Mouse (Mus musculus) forebrain, embryonic 11.5 days (tissue): ENCODE measurements around the gene Prkcb. TPM values are rescaled to one million over a fixed set of nuclear protein-coding genes. Genes with fewer than 3 reads are reported as not detected.

Experiments
- ATAC-seq: fragments of 200-750 bp; cut with Nextera tagmentation; replicated peaks from 2 replicates; pipeline ENCODE4 v1.8.0; 2017; ENCODE audit warnings: moderate TSS enrichment; ENCODE audit not compliant: low FRiP score
- DNase-seq: peaks from one replicate; pipeline ENCODE4 v3.0.0-alpha.2; 2017; ENCODE audit warnings: low spot score
- H3K27ac ChIP-seq: fragments of 300-500 bp; sonication (generic); 2 replicates; pipeline ENCODE4 v1.5.1; 2014; ENCODE audit warnings: low read depth, low read length
- H3K27me3 ChIP-seq: fragments of 300-500 bp; sonication (generic); 2 replicates; pipeline ENCODE4 v1.6.1; 2014; ENCODE audit warnings: mild to moderate bottlenecking, low read length, mixed read lengths; ENCODE audit not compliant: control insufficient read depth, insufficient read depth
- H3K36me3 ChIP-seq: fragments of 300-500 bp; sonication (generic); 2 replicates; pipeline ENCODE4 v1.6.1; 2014; ENCODE audit warnings: mild to moderate bottlenecking, low read length, moderate library complexity, mixed read lengths; ENCODE audit not compliant: control insufficient read depth, insufficient read depth
- H3K4me1 ChIP-seq: fragments of 300-500 bp; sonication (generic); replicated peaks from 2 replicates; pipeline ENCODE4 v1.6.1; 2014; ENCODE audit warnings: low read length, mixed read lengths; ENCODE audit not compliant: control insufficient read depth, insufficient read depth
- H3K4me2 ChIP-seq: fragments of 300-500 bp; sonication (generic); 2 replicates; pipeline ENCODE4 v1.6.1; 2014; ENCODE audit warnings: low read depth, mild to moderate bottlenecking, low read length, moderate library complexity, mixed read lengths; ENCODE audit not compliant: severe bottlenecking
- H3K4me3 ChIP-seq: fragments of 300-500 bp; sonication (generic); 2 replicates; pipeline ENCODE4 v1.5.1; 2014; ENCODE audit warnings: low read depth, low read length
- H3K9ac ChIP-seq: fragments of 300-500 bp; sonication (generic); 2 replicates; pipeline ENCODE4 v1.6.1; 2014; ENCODE audit warnings: low read length
- H3K9me3 ChIP-seq: fragments of 300-500 bp; sonication (generic); 2 replicates; pipeline ENCODE4 v1.6.1; 2016; ENCODE audit warnings: low read length, mixed read lengths; ENCODE audit not compliant: control insufficient read depth
- WGBS: fragments of 180-500 bp; shearing (Covaris S2); extraction: QIAGEN DNeasy Blood & Tissue Kit; methylation state at CpG from one replicate; pipeline ENCODE4 v1.1.7; 2014; 5-methylcytosine and 5-hydroxymethylcytosine counted together
- polyA plus RNA-seq: library from polyadenylated mRNA; unstranded; fragments of >200 nt; fragmentation: Nextera tagmentation; extraction: Ambion mirVana; gene quantifications from 2 replicates; pipeline ENCODE4 v1.2.1, GENCODE M21; 2014

The Prkcb gene
- polyA plus RNA-seq, 1 experiment from 2014 or later, result 10.0 TPM

DNA sequence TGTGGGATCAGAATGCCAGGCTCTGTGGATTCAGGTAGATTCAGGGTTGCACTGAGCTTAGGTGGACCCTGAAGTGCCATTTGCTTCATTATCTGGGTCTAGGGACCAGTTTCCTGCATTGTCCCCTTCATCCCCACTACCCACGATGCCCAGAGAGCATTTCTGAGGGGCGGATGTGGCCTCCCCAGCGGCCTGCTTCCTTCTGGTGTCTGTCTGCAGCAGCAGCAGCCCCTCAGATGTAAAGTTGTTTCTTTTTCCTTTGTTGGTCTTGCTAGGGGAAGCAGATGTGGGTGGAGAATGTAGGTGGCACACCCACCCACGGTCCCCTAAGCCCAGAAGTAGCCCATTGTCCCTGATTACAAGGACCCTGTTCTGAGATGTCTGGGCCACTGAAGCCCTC lies 99.3 kb downstream of the Prkcb start:
- ATAC-seq, result no peak
- whole genome bisulfite sequencing, result 80% methylated on average over 4 of the region's 4 CpGs
- no peak overlapping the region for H3K27ac ChIP-seq

DNA sequence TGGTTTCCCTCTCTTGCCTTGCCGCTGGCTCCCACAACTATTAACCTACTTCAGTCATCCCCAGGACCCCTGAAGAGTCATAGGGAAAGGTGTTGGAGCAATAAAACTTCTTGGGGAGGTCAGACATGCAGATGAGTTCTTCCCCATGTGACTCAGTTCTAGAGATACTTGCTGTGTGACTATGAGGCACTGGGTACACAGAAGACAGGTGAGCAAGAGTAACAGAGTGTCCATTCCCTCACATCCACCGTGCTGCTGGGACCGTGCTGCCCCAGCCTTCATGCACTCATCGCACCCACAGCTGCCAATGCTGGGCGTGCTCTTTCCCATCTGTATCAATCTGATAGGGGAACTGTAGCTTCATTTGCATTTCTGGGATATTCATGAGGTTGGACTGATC lies 100.3 kb downstream of the Prkcb start:
- no peak overlapping the region for H3K4me2 ChIP-seq
- ATAC-seq (no peak), DNase-seq (no peak)
- no peak overlapping the region for H3K4me3 ChIP-seq
- H3K4me1 ChIP-seq, result peaks cover 2% of the 10 kb centered on the region; the same call in 1 of the 2 replicates
- H3K9ac ChIP-seq, result no peak overlapping the region
- H3K9me3 ChIP-seq, result no peaks in the 10 kb centered on the region
- H3K27ac ChIP-seq, result no peak overlapping the region
- 75% methylated on average over 5 of the region's 5 CpGs for WGBS
- no peaks in the 10 kb centered on the region for H3K36me3 ChIP-seq
- H3K27me3 ChIP-seq, result no peaks in the 10 kb centered on the region

More for the DNA sequence above, 99.3 kb downstream of the Prkcb start:
- H3K36me3 ChIP-seq, result no peaks in the 10 kb centered on the region
- no peak overlapping the region for H3K9ac ChIP-seq
- no peak overlapping the region for H3K4me3 ChIP-seq
- H3K9me3 ChIP-seq, result no peaks in the 10 kb centered on the region
- H3K4me2 ChIP-seq, result no peak overlapping the region
- peaks cover 2% of the 10 kb centered on the region; the same call in 1 of the 2 replicates for H3K4me1 ChIP-seq
- DNase-seq, result no peak
- no peaks in the 10 kb centered on the region for H3K27me3 ChIP-seq

DNA sequence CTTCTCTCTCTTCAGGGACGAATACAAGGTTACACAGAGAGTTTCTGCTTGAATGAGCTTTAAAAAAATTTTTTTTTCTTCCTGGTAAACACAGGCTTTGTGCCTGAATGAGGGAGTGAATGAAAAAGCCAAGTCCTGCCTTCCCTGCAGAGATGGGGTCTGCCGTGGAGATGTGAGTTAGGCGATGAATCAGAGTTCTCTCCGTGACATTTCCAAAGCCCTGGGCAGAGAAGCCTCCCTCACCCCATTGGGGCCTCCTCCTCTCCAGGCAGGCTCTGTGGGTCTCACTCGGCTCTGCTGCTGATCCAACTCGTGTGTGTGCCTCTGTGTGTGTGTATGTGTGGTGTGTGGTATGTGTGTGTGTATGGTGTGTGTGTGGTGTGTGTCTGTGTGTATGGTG lies 101.1 kb downstream of the Prkcb start:
- 0 out of 2 replicates have a peak overlapping the region, but pooled peaks have one; percentile 8 for H3K9ac ChIP-seq
- H3K27ac ChIP-seq, result no peak overlapping the region
- WGBS, result 21% methylated on average over 6 of the region's 6 CpGs
- no peak for DNase-seq
- H3K4me1 ChIP-seq, result peaks cover 2% of the 10 kb centered on the region; the same call in 1 of the 2 replicates
- peak; percentile 10; the same call in 1 of the 2 replicates for ATAC-seq
- no peak overlapping the region for H3K4me3 ChIP-seq
- H3K27me3 ChIP-seq, result no peaks in the 10 kb centered on the region
- H3K36me3 ChIP-seq, result no peaks in the 10 kb centered on the region
- H3K4me2 ChIP-seq, result no peak overlapping the region
- no peaks in the 10 kb centered on the region for H3K9me3 ChIP-seq

DNA sequence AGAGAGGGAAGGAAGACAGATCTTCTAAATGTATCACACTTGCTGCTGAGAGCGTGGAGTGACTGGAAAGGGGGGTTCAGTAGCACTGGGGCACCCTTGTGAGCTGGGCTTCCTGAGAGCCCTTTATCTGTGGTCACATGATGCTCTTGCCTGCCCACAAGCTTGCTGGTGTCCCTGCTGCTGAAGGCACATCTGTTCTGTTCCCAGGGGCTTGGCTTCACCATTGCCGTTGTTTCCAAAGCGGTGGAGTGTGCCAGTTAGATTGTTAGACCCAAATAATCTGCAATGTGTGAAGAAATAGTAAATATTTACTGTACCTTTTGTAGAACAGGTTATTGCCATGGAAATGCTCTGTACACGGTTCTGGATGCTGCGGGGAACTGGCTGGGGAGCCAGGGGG lies 101.6 kb downstream of the Prkcb start:
- WGBS, result 70% methylated on average over 5 of the region's 5 CpGs
- Histone ChIP-seq H3K4me3 (no peak overlapping the region), H3K4me1 (peaks cover 2% of the 10 kb centered on the region; the same call in 1 of the 2 replicates), H3K9ac (no peak overlapping the region), H3K27me3 (no peaks in the 10 kb centered on the region), H3K27ac (no peak overlapping the region), H3K36me3 (no peaks in the 10 kb centered on the region), H3K9me3 (no peaks in the 10 kb centered on the region), H3K4me2 (no peak overlapping the region)
- 0 out of 2 replicates have a peak, but pooled peaks have one; percentile 42 for ATAC-seq
- DNase-seq, result no peak

DNA sequence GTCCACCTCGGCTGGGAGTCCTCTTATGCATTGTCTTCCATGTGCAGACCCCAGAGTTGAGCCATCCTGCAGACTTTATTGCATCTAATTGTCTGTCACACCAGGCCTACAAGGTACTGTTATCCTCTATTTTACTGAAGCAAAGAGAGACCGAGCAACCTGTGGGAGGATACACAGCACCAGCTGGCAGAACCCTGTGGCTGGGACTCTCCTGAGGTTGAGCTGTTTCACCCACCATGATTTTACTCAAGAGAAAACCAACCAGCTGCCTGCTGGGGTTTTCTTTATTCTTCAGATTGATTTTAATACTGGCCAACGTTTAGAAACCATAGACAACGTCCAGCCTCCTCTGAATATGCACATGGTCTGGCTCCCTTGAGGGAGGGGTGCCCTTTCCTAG lies 102.1 kb downstream of the Prkcb start:
- H3K4me2 ChIP-seq, result no peak overlapping the region
- DNase-seq (no peak), ATAC-seq (no peak)
- H3K4me1 ChIP-seq, result peaks cover 2% of the 10 kb centered on the region; the same call in 1 of the 2 replicates
- H3K36me3 ChIP-seq, result no peaks in the 10 kb centered on the region
- no peak overlapping the region for H3K9ac ChIP-seq
- H3K9me3 ChIP-seq, result no peaks in the 10 kb centered on the region
- 68% methylated on average over 4 of the region's 4 CpGs for WGBS
- no peak overlapping the region for H3K4me3 ChIP-seq
- no peaks in the 10 kb centered on the region for H3K27me3 ChIP-seq
- no peak overlapping the region for H3K27ac ChIP-seq

DNA sequence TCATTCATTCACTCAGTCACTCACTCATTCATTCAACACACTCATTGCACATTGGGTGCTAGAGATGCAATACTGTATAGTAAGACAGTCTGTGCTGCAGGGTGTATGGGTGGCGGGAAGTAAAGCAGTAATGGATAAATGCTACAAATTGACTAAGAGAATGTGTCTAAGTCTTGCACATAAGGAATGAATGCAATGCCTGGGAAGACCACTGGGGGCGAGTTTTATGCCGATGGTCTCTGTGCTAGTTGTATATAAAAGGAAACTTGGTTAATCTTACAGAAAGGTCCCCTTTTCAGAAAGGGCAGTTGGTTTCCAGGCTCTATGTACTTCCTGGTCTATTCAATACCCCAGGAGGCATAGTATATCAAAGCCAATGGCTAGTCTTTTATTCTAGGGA lies 102.8 kb downstream of the Prkcb start:
- no peak overlapping the region for H3K9ac ChIP-seq
- no peak overlapping the region for H3K4me3 ChIP-seq
- ATAC-seq (no peak), DNase-seq (no peak)
- H3K27ac ChIP-seq, result no peak overlapping the region
- no peaks in the 10 kb centered on the region for H3K36me3 ChIP-seq
- H3K4me2 ChIP-seq, result no peak overlapping the region
- 67% methylated on average over 3 of the region's 3 CpGs for WGBS
- H3K9me3 ChIP-seq, result no peaks in the 10 kb centered on the region
- no peaks in the 10 kb centered on the region for H3K27me3 ChIP-seq
- peaks cover 2% of the 10 kb centered on the region; the same call in 1 of the 2 replicates for H3K4me1 ChIP-seq

DNA sequence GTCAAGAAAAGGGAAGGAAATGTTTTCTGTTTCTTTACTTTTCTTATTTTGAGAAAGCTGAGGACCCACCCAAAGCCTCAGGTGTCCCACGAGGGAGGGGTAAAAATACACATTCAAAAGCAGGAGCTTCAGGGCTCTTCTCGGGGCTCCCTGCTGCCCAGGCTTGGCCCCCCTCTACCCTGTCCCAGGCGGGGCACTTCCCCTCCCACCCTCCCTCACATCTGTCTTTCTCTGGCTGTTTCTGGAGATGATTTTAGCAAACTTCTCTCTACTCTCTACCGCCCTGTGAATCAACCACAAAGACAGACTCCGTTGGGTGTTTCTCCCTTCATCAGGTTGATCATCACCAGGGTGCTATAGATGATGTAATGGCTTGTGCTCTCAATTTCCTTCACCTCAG lies 105.4 kb downstream of the Prkcb start:
- ATAC-seq (no peak), DNase-seq (no peak)
- Histone ChIP-seq H3K27ac (no peak overlapping the region), H3K36me3 (no peaks in the 10 kb centered on the region), H3K4me3 (no peak overlapping the region), H3K9ac (no peak overlapping the region), H3K4me1 (no peaks in the 10 kb centered on the region; the same call in 1 of the 2 replicates), H3K27me3 (no peaks in the 10 kb centered on the region), H3K9me3 (no peaks in the 10 kb centered on the region), H3K4me2 (no peak overlapping the region)
- 69% methylated on average over 5 of the region's 5 CpGs for WGBS

DNA sequence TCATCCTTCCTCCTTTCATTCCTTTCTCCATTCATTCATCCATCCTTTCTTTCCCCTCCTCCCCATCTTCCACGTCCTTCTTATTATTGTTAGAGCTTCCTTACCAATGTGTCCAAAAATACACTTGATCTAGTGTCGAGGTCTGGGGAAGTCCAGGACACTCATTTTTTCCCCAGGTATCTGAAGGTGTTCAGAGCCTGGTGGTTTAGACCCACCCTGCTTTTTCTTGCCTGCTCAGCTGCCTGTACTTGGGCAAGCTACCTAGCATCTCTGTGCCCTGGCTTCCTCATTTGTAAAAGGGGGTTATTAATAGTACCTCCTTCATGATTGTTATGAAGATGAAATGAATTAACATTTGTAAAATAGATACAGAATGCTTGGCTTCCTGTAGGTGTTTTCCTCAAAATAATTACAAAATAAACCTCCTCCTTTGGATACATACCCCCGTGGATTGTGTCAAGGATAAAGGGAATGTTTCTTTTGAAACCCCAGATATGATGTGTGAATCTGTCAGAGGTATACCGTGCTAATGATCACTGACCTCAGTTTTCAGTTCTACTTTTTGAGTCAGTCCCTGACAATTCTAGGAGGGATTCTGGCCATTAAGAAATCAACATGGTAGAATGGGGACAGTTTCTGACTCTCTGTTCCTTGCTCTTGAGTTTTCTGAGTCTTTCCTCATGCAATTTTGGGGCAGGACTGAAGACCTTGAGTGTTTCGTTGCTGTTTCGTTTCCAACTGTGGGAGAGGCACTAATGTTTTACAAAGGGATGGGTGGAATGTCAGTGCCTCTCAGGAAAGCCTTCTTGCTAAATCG lies 106.8 kb downstream of the Prkcb start:
- Histone ChIP-seq H3K27me3 (no peaks in the 10 kb centered on the region), H3K4me1 (no peaks in the 10 kb centered on the region), H3K27ac (no peak overlapping the region), H3K9ac (no peak overlapping the region), H3K4me3 (no peak overlapping the region), H3K9me3 (no peaks in the 10 kb centered on the region), H3K36me3 (no peaks in the 10 kb centered on the region), H3K4me2 (no peak overlapping the region)
- WGBS, result 80% methylated on average over 7 of the region's 7 CpGs
- DNase-seq (no peak), ATAC-seq (no peak)

DNA sequence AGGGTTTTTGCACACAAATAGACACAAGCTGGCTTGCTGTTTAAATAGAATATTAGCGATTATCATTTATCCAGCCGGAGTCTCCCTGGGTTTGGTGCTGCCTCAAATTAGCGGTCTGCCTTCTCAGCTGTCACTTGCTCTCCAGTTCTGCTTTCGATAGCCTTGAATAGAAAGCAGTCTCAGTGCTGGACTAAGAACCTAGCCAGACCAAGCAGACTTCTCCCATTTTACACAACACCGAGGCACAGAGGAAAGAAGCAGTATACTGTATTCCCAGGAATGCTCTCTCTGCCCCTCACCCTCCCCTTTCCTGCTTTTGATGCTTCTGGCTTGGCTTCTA lies 107.4 kb downstream of the Prkcb start:
- Histone ChIP-seq H3K4me1 (no peaks in the 10 kb centered on the region), H3K27ac (no peak overlapping the region), H3K36me3 (no peaks in the 10 kb centered on the region), H3K9ac (no peak overlapping the region), H3K9me3 (no peaks in the 10 kb centered on the region), H3K4me3 (no peak overlapping the region), H3K4me2 (no peak overlapping the region), H3K27me3 (no peaks in the 10 kb centered on the region)
- no peak for ATAC-seq
- WGBS, result 84% methylated on average over 5 of the region's 5 CpGs
- no peak for DNase-seq
